In the genomic region with DNA sequence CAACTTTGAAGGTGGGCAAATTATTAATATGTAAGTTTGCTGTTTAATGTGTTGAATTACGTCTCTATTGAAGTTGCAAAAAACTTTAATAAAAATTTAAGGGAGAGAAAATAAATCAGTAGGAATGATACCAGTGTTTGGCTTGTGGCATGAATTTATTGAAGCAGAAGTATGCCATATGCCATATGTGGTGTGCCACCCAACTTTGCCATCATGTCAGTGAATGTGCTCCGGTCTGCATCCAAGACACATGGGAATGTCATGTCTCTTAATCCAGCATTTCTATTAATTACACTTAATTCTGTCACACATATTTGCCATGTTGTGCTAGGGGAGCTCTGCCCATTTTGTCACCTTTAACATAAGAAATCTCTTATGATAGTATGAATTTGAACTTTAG, we compare ENCODE assay signal across 29 mouse cellular contexts.
A peak's percentile ranks its signal among the peaks of the same experiment; 100 is the strongest.
DNase-seq lines count a peak whose midpoint lies in the region; ATAC-seq lines count a peak whose summit lies in the region.
"Had no signal": no experiment of that assay in that cellular context is flagged by ENCODE, and none has a peak within 500 bp of the region (broad histone marks: within the 10 kb centered on the region; RNA-seq: fewer than 3 reads in every experiment).

No protein-coding gene starts in this region.

- no peaks in the 10 kb centered on the region for H3K36me3 ChIP-seq in forebrain, embryonic 14.5 days (ENCODE audit: control insufficient read depth, insufficient read depth, low read length)
- no peaks in the 10 kb centered on the region for H3K36me3 ChIP-seq in forebrain, embryonic 11.5 days (ENCODE audit: control insufficient read depth, insufficient read depth, low read length)
- H3K36me3 ChIP-seq: embryonic facial prominence, embryonic 10.5 days; embryonic facial prominence, embryonic 13.5 days; heart, embryonic 12.5 days; heart, embryonic 15.5 days; hindbrain, embryonic 10.5 days; hindbrain, embryonic 13.5 days; intestine, embryonic 15.5 days; kidney, embryonic 15.5 days had no signal

- intact Hi-C loops in left cerebral cortex, postnatal 4 days (cut with DNase I), result no loop called here
- intact Hi-C loops in left cerebral cortex, postnatal 25 days (cut with DNase I), result no loop called here
- intact Hi-C loops in gastrocnemius, postnatal 14 days (cut with DNase I; ENCODE audit: low total_unique reads), result no loop called here

- no peak overlapping the region for H3K4me3 ChIP-seq in forebrain, embryonic 14.5 days (ENCODE audit: low read depth, low read length)
- H3K4me3 ChIP-seq in forebrain, embryonic 11.5 days (ENCODE audit: low read depth, low read length), result no peak overlapping the region
- H3K4me3 ChIP-seq: embryonic facial prominence, embryonic 10.5 days; embryonic facial prominence, embryonic 13.5 days; erythroblast, embryonic 14.5 days; gastrocnemius, adult 2 months; heart, embryonic 12.5 days; heart, embryonic 15.5 days; hindbrain, embryonic 10.5 days; hindbrain, embryonic 13.5 days; intestine, embryonic 15.5 days; kidney, embryonic 15.5 days had no signal

- no peak overlapping the region for H3K4me2 ChIP-seq in forebrain, embryonic 14.5 days (ENCODE audit: low read length)
- H3K4me2 ChIP-seq in forebrain, embryonic 11.5 days (ENCODE audit: low read depth, low read length, severe bottlenecking), result no peak overlapping the region
- H3K4me2 ChIP-seq: embryonic facial prominence, embryonic 13.5 days; heart, embryonic 12.5 days; heart, embryonic 15.5 days; hindbrain, embryonic 13.5 days; intestine, embryonic 15.5 days; kidney, embryonic 15.5 days had no signal

- no peak for ATAC-seq in forebrain, embryonic 14.5 days
- no peak for ATAC-seq in forebrain, embryonic 11.5 days (replicated peaks; ENCODE audit: low FRiP score)
- ATAC-seq: CD4-positive, CD25-positive, alpha-beta regulatory T cell, adult 4 months; hindbrain, embryonic 16.5 days; intestine, embryonic 15.5 days had no signal

- DNase-seq in cerebellum, postnatal 25 days, result peak; percentile 8 to 32
- no peak for DNase-seq in cerebellum, adult 9-10 months
- DNase-seq in forebrain, embryonic 14.5 days (ENCODE audit: low spot score), result peak; percentile 19
- no peak for DNase-seq in forebrain, embryonic 11.5 days (ENCODE audit: low spot score)
- DNase-seq in left cerebral cortex, postnatal 4 days, result peak; percentile 1
- DNase-seq in left cerebral cortex, postnatal 25 days (ENCODE audit: low spot score in 2 of 2), result no peak
- DNase-seq in gastrocnemius, postnatal 14 days, result no peak
- DNase-seq: adrenal gland, adult 2 months; adrenal gland, postnatal 14 days; cerebellum, adult 8-10 months; embryo, embryonic 11 days; gastrocnemius, adult 2 months; gastrocnemius, postnatal 25 days; heart, adult 18-20 months; heart, postnatal 10 days; heart, postnatal 36 days; kidney, adult 11 months; kidney, adult 8-10 months had no signal

- no peak overlapping the region for H3K27ac ChIP-seq in forebrain, embryonic 14.5 days (ENCODE audit: low read depth, low read length)
- H3K27ac ChIP-seq in forebrain, embryonic 11.5 days (ENCODE audit: low read depth, low read length), result no peak overlapping the region
- H3K27ac ChIP-seq: embryonic facial prominence, embryonic 10.5 days; embryonic facial prominence, embryonic 13.5 days; gastrocnemius, adult 2 months; heart, embryonic 15.5 days; hindbrain, embryonic 10.5 days; hindbrain, embryonic 13.5 days; intestine, embryonic 15.5 days; kidney, embryonic 15.5 days had no signal

- no peaks in the 10 kb centered on the region for H3K4me1 ChIP-seq in forebrain, embryonic 14.5 days (ENCODE audit: control insufficient read depth, insufficient read depth, low read length)
- H3K4me1 ChIP-seq in forebrain, embryonic 11.5 days (replicated peaks; ENCODE audit: control insufficient read depth, insufficient read depth, low read length), result no peaks in the 10 kb centered on the region
- H3K4me1 ChIP-seq: embryonic facial prominence, embryonic 10.5 days; embryonic facial prominence, embryonic 13.5 days; heart, embryonic 12.5 days; heart, embryonic 15.5 days; hindbrain, embryonic 10.5 days; hindbrain, embryonic 13.5 days; intestine, embryonic 15.5 days; kidney, embryonic 15.5 days had no signal

- H3K27me3 ChIP-seq in forebrain, embryonic 14.5 days (replicated peaks; ENCODE audit: control insufficient read depth, insufficient read depth, low read length), result no peaks in the 10 kb centered on the region
- H3K27me3 ChIP-seq in forebrain, embryonic 11.5 days (ENCODE audit: control insufficient read depth, insufficient read depth, low read length), result no peaks in the 10 kb centered on the region
- H3K27me3 ChIP-seq: embryonic facial prominence, embryonic 13.5 days; heart, embryonic 12.5 days; heart, embryonic 15.5 days; hindbrain, embryonic 13.5 days; intestine, embryonic 15.5 days; kidney, embryonic 15.5 days had no signal

- WGBS in forebrain, embryonic 14.5 days, result 73% methylated on average over 2 of the region's 2 CpGs
- WGBS in forebrain, embryonic 11.5 days, result 85% methylated on average over 2 of the region's 2 CpGs

- no peaks in the 10 kb centered on the region for H3K9me3 ChIP-seq in forebrain, embryonic 14.5 days (replicated peaks; ENCODE audit: control insufficient read depth, low read length)
- no peaks in the 10 kb centered on the region for H3K9me3 ChIP-seq in forebrain, embryonic 11.5 days (ENCODE audit: control insufficient read depth, low read length)
- H3K9me3 ChIP-seq: embryonic facial prominence, embryonic 10.5 days; embryonic facial prominence, embryonic 13.5 days; heart, embryonic 12.5 days; heart, embryonic 15.5 days; hindbrain, embryonic 10.5 days; hindbrain, embryonic 13.5 days; intestine, embryonic 15.5 days; kidney, embryonic 15.5 days had no signal

- H3K9ac ChIP-seq in forebrain, embryonic 14.5 days (ENCODE audit: low read length), result no peak overlapping the region
- H3K9ac ChIP-seq in forebrain, embryonic 11.5 days (ENCODE audit: low read length), result no peak overlapping the region
- H3K9ac ChIP-seq: embryonic facial prominence, embryonic 13.5 days; heart, embryonic 12.5 days; heart, embryonic 15.5 days; hindbrain, embryonic 13.5 days; intestine, embryonic 15.5 days; kidney, embryonic 15.5 days had no signal

Comparison
In these comparisons a context has a peak if more than half of its experiments do, and no peak if none do; other contexts are left out.
1. DNase-seq: peak in cerebellum, postnatal 25 days (2 of 2), forebrain, embryonic 14.5 days (single experiment) and left cerebral cortex, postnatal 4 days (single experiment); none in cerebellum, adult 9-10 months (single experiment), forebrain, embryonic 11.5 days (single experiment), left cerebral cortex, postnatal 25 days (0 of 2) and gastrocnemius, postnatal 14 days (single experiment).